In the genomic region with DNA sequence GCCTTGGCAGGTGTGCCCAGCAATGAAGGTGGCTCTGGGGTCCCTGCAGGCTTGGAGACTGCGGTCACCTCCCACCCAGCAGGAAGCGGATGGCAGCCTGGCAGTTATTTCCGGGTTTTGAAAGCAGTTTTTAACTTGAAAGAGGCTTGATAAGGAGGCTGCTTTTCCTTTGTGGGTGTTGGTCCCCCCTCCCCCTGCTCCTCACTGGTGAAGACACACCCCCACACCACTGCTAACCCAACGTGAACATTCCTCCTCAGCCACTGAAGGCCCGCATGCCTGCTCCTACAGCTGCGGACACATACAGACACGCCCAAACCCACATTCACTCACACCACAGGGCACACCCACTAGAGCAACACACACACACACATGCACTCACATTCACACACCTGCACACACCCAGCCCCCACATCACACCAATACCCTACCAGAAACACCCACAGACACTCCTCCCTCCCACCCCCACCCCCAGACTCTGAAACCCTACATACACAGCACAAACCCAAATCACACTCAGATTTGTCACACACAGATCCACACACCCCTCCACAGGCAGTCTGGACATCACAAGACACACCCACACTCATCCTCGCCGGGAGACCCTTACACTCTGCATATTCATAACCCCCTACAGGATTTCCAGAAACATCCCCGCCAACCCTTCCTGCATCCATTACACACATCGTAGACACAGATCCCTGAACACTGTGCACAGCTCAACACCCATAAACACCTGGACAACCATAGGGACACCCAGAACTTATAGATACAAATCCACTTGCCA, we compare ENCODE assay signal across 8 mouse cellular contexts. TPM values are rescaled to one million over a fixed set of nuclear protein-coding genes. Genes with fewer than 3 reads are reported as not detected.
DNase-seq lines count a peak whose midpoint lies in the region; ATAC-seq and TF ChIP-seq lines count a peak whose summit lies in the region.

No protein-coding gene starts in this region.

- no peaks in the 10 kb centered on the region for H3K9me3 ChIP-seq in E14TG2a.4 (ENCODE audit: low read length)
- no peaks in the 10 kb centered on the region for H3K9me3 ChIP-seq in embryonic facial prominence, embryonic 15.5 days (replicated peaks)
- H3K9me3 ChIP-seq in kidney, embryonic 14.5 days (ENCODE audit: control insufficient read depth, low read length), result no peaks in the 10 kb centered on the region

- 0 out of 2 replicates have a peak overlapping the region, but pooled peaks have one; percentile 6 for H3K4me2 ChIP-seq in embryonic facial prominence, embryonic 15.5 days (replicated peaks)
- H3K4me2 ChIP-seq in kidney, embryonic 14.5 days (replicated peaks; ENCODE audit: low read depth, low read length), result no peak overlapping the region; the same call in 1 of the 2 replicates

- no peak for TF ChIP-seq CTCF in E14TG2a.4 (conservative IDR thresholded peaks at IDR 0.05; ENCODE audit: low read length)

- peaks cover 6% of the 10 kb centered on the region for H3K36me3 ChIP-seq in E14TG2a.4 (ENCODE audit: insufficient read depth, low read length)
- H3K36me3 ChIP-seq in embryonic facial prominence, embryonic 15.5 days, result no peaks in the 10 kb centered on the region
- peaks cover 11% of the 10 kb centered on the region for H3K36me3 ChIP-seq in kidney, embryonic 14.5 days (ENCODE audit: control insufficient read depth, insufficient read depth, low read length)

- H3K9ac ChIP-seq in embryonic facial prominence, embryonic 15.5 days, result no peak overlapping the region
- peak overlapping the region; percentile 28; the same call in 1 of the 2 replicates for H3K9ac ChIP-seq in kidney, embryonic 14.5 days (ENCODE audit: low read depth, low read length)

- no peaks in the 10 kb centered on the region for H3K27me3 ChIP-seq in E14TG2a.4 (ENCODE audit: insufficient read depth, low read length)
- no peaks in the 10 kb centered on the region for H3K27me3 ChIP-seq in embryonic facial prominence, embryonic 15.5 days
- H3K27me3 ChIP-seq in kidney, embryonic 14.5 days (ENCODE audit: control insufficient read depth, insufficient read depth, low read length), result no peaks in the 10 kb centered on the region

- ATAC-seq in embryonic facial prominence, embryonic 15.5 days (ENCODE audit: insufficient number of reproducible peaks, low FRiP score, low TSS enrichment, low read depth), result peak; percentile 58; the same call in 1 of the 2 replicates
- peak; percentile 32; the same call in 1 of the 2 replicates for ATAC-seq in kidney, embryonic 14.5 days (ENCODE audit: low FRiP score, low TSS enrichment)

- H3K27ac ChIP-seq in embryonic facial prominence, embryonic 15.5 days (replicated peaks), result peak overlapping the region; percentile 88
- peak overlapping the region; percentile 85; the same call in 1 of the 2 replicates for H3K27ac ChIP-seq in kidney, embryonic 14.5 days (ENCODE audit: low read depth, low read length)

- DNase-seq in gastrocnemius, postnatal 10 days, result peak; percentile 15
- no peak for DNase-seq in gastrocnemius, adult 18-20 months (ENCODE audit: low spot score)
- DNase-seq in lung, postnatal 10 days, result peak; percentile 87
- peak; percentile 63 for DNase-seq in testis, postnatal 10 days (ENCODE audit: low spot score)
- no peak for DNase-seq in ovary, postnatal 14 days (ENCODE audit: low spot score)

- 28% methylated on average over 11 of the region's 11 CpGs for WGBS in embryonic facial prominence, embryonic 15.5 days
- WGBS in kidney, embryonic 14.5 days, result 36% methylated on average over 11 of the region's 11 CpGs

- H3K4me3 ChIP-seq in E14TG2a.4 (replicated peaks; ENCODE audit: low read length), result peak overlapping the region; percentile 67
- H3K4me3 ChIP-seq in embryonic facial prominence, embryonic 15.5 days (replicated peaks), result no peak overlapping the region
- no peak overlapping the region for H3K4me3 ChIP-seq in kidney, embryonic 14.5 days (ENCODE audit: low read length)

- H3K4me1 ChIP-seq in E14TG2a.4 (replicated peaks; ENCODE audit: low read depth, low read length), result peaks cover 78% of the 10 kb centered on the region
- H3K4me1 ChIP-seq in embryonic facial prominence, embryonic 15.5 days, result peaks cover 48% of the 10 kb centered on the region
- H3K4me1 ChIP-seq in kidney, embryonic 14.5 days (ENCODE audit: control insufficient read depth, insufficient read depth, low read length), result peaks cover 37% of the 10 kb centered on the region

RNA-seq across cellular contexts. Expression of a gene that starts 6.8 kb away (rescaled TPM):
- 10 to 100 TPM; 26.2 to 32.6 TPM for total RNA-seq in gastrocnemius, postnatal 10 days (2021)
- total RNA-seq in gastrocnemius, adult 18-20 months (2021), result 10 to 100 TPM in 1 of 2 experiments, 1 to 10 TPM in 1; 7.4 to 10.8 TPM
- 22.8 and 23.1 TPM in 2 replicates for polyA plus RNA-seq in embryonic facial prominence, embryonic 15.5 days (2015; fragmentation: Nextera tagmentation; extraction: Ambion mirVana)
- polyA plus RNA-seq in kidney, embryonic 14.5 days (2014; fragmentation: Nextera tagmentation; extraction: Ambion mirVana), result 22.5 and 24.3 TPM in 2 replicates

Comparison
In these comparisons a context has a peak if more than half of its experiments do, and no peak if none do; other contexts are left out.
1. DNase-seq: peak in gastrocnemius, postnatal 10 days (single experiment), lung, postnatal 10 days (single experiment) and testis, postnatal 10 days (single experiment); none in gastrocnemius, adult 18-20 months (single experiment) and ovary, postnatal 14 days (single experiment).